Mouse (Mus musculus) ovary, postnatal 14 days (tissue): ENCODE measurements around the gene Galnt3.

Source experiments
- DNase-seq: peaks from one replicate; pipeline ENCODE4 v3.0.0; 2022; ENCODE audit warnings: low spot score

The Galnt3 gene

GRCm38 (mm10) chr2:66107864-66108514 lies 16.8 kb downstream of the Galnt3 start:
- DNase-seq = no peak

DNA sequence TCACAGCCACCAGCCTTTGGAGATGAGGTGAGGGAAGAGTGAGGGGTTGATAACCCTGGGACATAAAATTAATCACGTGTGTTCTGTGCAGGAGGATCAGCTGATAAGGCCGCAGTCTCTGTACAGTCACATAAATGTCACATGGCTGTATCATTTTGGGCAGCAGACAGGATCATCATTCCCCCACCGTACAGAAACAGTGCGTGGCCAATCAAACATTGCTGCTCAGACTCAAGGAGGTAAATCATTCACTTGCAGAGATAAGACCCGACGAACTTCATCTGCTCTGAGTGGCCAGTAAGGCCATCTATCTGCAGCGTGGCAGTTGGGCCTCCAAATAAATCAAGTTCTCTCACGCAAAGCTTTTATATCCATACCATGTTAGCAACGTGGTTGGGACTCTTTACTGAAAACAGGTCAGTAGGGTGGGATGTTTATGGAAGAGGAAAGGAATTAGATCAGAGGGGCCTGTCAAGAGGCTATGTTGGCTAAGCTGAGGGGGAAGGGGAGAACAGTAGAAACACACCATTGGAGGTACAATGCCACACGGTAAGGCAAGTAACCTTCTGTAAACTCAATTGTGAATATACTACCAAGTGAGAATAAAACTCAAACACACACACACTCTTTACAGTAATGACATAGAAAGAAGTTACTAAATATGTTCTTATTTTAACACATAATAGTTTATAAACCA lies 20.9 kb downstream of the Galnt3 start:
- no peak for DNase-seq

- no peak for DNase-seq
Measured at GRCm38 (mm10) chr2:66101686-66102304, 23.0 kb downstream of the Galnt3 start.

- no peak for DNase-seq
Measured at GRCm38 (mm10) chr2:66100671-66101351, 24.0 kb downstream of the Galnt3 start.

GRCm38 (mm10) chr2:66100239-66100638 lies 24.6 kb downstream of the Galnt3 start:
- no peak for DNase-seq

DNA sequence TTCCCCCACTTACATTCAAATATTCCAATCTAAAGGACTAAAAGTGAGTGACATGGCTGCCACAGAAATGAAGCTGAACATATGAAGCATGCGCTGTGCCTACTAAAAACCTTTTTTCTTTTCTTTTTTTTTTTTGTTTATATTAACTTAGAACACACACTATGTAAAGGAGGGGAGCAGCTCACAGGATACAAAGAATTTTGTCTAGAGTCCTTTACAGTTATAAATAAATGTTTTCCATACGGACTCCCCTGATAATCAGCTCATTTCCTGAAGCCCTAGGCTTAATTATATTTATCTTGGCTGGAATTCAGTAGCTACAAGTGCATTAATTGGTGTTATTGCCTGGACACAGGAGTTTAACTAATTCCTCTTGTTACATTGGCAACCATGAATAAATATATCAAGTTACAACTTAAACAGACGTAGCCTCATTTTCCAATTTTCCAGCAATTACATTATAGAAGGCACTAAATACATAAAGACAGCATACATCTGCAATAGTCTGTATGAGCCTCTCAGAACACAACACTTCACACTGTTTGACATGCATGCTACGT lies 30.1 kb downstream of the Galnt3 start:
- no peak for DNase-seq

DNA sequence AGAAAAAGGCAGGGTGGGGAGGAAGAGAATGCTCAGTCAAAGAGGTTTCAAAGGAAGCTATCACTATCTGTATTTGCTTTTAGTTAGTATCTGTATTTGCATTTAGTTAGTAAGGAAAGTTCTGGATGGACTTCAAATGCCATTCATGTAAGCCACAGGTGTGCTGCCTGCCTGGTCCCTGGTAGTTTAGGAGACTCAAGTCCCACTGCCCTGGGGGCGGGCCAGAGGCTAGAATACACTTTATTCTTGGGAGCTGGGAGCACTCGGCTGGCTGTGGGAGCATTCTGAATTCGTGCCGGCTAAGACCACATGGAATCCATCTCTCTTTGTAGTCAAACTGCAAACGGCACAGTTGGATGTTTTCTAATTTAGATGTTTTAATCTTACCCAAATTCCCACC lies 33.5 kb downstream of the Galnt3 start:
- DNase-seq = no peak

- DNase-seq = no peak
Measured at GRCm38 (mm10) chr2:66081876-66082275, 42.9 kb downstream of the Galnt3 start.

GRCm38 (mm10) chr2:66080731-66081130 lies 44.1 kb downstream of the Galnt3 start:
- DNase-seq = no peak

GRCm38 (mm10) chr2:66069454-66069853 lies 55.3 kb downstream of the Galnt3 start:
- no peak for DNase-seq

- no peak for DNase-seq
Measured at GRCm38 (mm10) chr2:66063291-66063690, 61.5 kb downstream of the Galnt3 start.

- no peak for DNase-seq
Measured at GRCm38 (mm10) chr2:66044405-66045089, 80.2 kb downstream of the Galnt3 start.

DNA sequence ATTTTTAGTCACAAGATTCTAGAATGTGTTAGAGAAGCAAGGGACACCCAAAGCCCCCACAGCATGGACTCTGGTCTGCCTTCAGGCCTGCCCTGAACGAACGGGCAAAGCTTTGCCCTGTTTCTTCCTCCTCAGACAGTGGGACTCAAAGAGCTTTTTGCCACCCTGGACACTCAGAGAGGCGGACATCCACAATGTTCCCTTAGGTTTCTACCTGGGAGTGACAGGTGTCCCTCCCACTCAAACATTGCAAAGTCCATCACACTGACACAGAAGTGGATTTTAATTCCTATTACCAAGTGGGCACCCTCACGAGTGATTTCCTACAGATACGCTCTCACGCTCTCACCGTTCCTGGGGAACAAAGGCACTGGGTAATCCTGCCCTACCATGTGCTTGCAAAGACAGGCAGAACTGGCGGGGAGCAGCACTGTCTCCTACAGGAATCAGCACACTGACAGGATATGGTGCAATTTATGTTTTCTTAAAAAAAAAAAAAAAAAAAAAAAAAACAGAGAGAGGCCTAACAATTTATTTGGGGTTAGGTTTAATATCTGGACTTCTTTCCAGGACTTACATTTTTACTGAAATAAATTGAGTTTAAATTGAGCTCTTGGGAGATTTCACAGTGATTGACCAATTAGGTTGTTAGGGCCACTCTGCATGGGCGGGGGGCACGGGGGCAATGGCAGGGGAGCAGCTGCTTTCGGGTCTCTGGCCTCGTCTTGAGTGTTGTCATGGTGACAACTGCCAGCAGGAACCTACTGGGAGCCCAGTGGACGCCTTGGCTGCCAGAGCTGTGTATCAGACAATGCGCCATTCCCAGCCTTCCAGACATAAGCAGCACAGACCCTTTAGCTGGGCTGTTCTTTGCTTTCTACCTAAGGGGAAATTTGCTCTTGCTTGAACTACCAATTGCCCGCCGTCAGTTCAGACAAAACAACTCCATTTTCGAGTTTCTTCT lies 81.1 kb downstream of the Galnt3 start:
- no peak for DNase-seq

GRCm38 (mm10) chr2:66041917-66042419 lies 82.8 kb downstream of the Galnt3 start:
- peak; percentile 15 for DNase-seq

DNA sequence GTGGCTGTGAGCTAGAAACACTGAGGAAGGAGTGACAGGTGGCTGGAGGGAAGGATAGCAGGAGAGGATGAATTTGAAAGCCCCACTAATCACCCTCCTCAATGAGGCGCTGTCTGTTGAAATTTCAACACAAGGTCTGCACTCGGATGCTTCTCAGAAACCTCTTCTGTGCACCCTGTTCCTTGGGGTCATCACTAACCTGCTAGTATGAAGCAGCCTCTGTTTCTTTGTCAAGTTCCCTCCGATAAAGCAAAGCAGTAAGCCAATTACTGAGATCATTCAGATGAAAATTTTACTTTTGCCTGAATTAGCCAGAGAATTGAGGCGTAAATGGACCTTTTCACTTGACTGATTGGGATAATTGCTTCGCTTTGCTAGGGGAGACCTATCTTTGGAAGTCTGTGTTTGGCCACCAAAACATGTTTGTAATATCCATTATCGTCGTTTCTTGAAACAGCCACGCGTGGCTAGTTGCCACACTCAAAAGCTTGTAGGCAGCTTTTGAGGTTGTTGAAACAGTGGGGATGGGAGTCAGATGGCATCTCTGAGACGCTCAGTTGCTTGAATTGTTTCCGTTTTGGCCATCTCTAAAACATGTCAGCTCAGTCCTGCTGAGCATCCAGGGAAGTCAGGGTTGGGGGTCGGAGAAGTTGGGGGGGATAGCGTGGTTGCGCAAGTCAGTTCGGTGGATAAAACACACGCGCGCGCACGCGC lies 83.4 kb downstream of the Galnt3 start:
- DNase-seq = no peak

DNA sequence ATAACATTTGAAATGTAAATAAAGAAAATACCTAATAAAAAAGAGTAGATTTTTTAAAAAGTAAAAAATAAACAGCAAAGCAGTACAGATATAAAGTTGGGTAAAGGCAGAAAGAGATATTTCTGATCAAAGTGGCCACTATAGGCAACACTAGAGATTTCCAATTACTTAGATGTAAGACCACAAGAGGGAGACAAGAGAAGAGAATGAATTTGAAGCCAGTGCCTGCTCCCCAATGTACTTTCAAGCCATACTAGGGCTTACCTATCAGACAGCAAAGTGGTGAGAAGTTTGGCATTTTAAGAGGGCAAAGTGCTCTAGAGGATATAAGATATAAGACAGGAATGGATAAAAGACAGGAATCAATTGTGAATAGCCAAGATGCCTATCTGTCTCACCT lies 84.2 kb downstream of the Galnt3 start:
- no peak for DNase-seq

- no peak for DNase-seq
Measured at GRCm38 (mm10) chr2:66034907-66035679, 89.7 kb downstream of the Galnt3 start.
